Mouse (Mus musculus) bone marrow, adult 2 months (tissue): ENCODE data around the gene Mknk2.

Source experiments
- CTCF ChIP-seq: fragments of 200-500 bp; IDR thresholded peaks from 2 replicates; pipeline ENCODE4 v1.5.1; 2011; ENCODE audit warnings: low read length, control low read depth; ENCODE audit not compliant: control insufficient read depth, insufficient read depth
- POLR2A ChIP-seq: fragments of 200-500 bp; IDR thresholded peaks from 2 replicates; pipeline ENCODE4 v1.6.1; 2011; ENCODE audit warnings: low read depth, mild to moderate bottlenecking, control low read depth, low read length, borderline replicate concordance; ENCODE audit not compliant: control insufficient read depth

DNA sequence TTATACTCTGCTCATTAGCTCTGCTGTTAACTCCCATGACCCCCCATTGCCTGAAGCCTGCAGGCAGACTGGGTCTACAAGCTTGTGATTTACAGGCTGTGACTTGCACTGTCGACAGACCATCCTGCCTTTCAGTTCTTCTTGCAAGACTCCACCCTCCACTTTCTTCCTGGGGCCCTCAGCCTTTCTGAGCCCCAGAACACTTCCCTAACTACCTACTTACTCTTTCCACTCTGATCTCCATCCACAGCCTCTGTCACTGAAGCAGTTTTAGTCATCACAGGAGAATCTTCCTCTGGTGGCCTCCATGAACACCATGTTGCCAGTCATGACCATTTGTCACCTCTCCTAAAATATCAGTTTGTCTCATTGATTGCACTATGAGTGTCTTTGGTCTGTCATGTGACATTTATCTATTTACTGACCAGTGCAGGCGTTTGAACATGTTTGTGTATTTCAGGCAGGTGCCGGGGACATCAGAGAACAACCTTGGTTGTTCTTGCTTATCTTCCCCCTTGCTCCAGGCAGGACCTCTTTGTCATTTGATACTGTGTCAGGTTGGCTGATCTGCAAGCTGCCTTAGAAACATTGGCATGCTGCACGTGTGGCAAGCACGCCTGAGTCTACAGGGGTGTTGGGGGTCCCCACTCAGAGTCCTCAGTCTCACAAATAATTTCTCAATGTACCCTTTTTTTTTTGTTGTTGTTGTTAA, 14.3 kb downstream of the Mknk2 start:
- TF ChIP-seq POLR2A (no peak), CTCF (no peak)
